Mouse (Mus musculus) embryonic facial prominence, embryonic 10.5 days (tissue): ENCODE data around the gene Foxa3. TPM values are rescaled to one million over a fixed set of nuclear protein-coding genes. Genes with fewer than 3 reads are reported as not detected.
"Not testable (repeated sequence)": the region's sequence is repeated elsewhere in the genome, so short reads cannot be mapped to it uniquely, and the experiment has no call there.

ENCODE experiments used
- DNase-seq: peaks from one replicate; pipeline ENCODE4 v3.0.0-alpha.2; 2017; ENCODE audit warnings: low spot score
- H3K27ac ChIP-seq: fragments of 300-500 bp; sonication (generic); replicated peaks from 2 replicates; pipeline ENCODE4 v1.5.1; 2016; ENCODE audit warnings: mild to moderate bottlenecking
- H3K27me3 ChIP-seq: fragments of 300-500 bp; sonication (generic); replicated peaks from 2 replicates; pipeline ENCODE4 v1.6.1; 2016; ENCODE audit warnings: low read depth, mild to moderate bottlenecking; ENCODE audit not compliant: poor library complexity, severe bottlenecking
- H3K36me3 ChIP-seq: fragments of 300-500 bp; sonication (generic); replicated peaks from 2 replicates; pipeline ENCODE4 v1.6.1; 2016; ENCODE audit warnings: mild to moderate bottlenecking, moderate library complexity
- H3K4me1 ChIP-seq: fragments of 300-500 bp; sonication (generic); 2 replicates; pipeline ENCODE4 v1.6.1; 2016
- H3K4me3 ChIP-seq: fragments of 300-500 bp; sonication (generic); 2 replicates; pipeline ENCODE4 v1.5.1; 2016; ENCODE audit warnings: mild to moderate bottlenecking, moderate library complexity
- H3K9me3 ChIP-seq: fragments of 300-500 bp; sonication (generic); 2 replicates; pipeline ENCODE4 v1.6.1; 2016; ENCODE audit warnings: mild to moderate bottlenecking
- WGBS: fragments of 180-500 bp; shearing (Covaris S2); methylation state at CpG from one replicate; pipeline ENCODE4 v1.1.7; 2016; 5-methylcytosine and 5-hydroxymethylcytosine counted together
- polyA plus RNA-seq: library from polyadenylated mRNA; unstranded; fragments of >200 nt; fragmentation: Nextera tagmentation; extraction: Ambion mirVana; gene quantifications from 2 replicates; pipeline ENCODE4 v1.2.1, GENCODE M21; 2016

Gene Foxa3
- polyA plus RNA-seq = not detected in 2 replicates

- Histone ChIP-seq H3K27me3 (peaks cover 41% of the 10 kb centered on the region), H3K27ac (peak within 1 kb of the TSS; percentile 92), H3K9me3 (no peaks in the 10 kb centered on the region), H3K36me3 (peaks cover under 1% of the 10 kb centered on the region), H3K4me1 (peaks cover 37% of the 10 kb centered on the region), H3K4me3 (peak within 1 kb of the TSS; percentile 97)
- WGBS = 4% methylated on average over 30 of the region's 30 CpGs
- DNase-seq = no peak
These were observed at the start of gene Foxa3 for GRCm38 (mm10) chr7:19023357-19023814. Gene Foxa3 (minus strand): TSS chr7:19023538.

- WGBS = 55% methylated on average over 3 of the region's 3 CpGs
- H3K9me3 ChIP-seq, H3K36me3 ChIP-seq, H3K27ac ChIP-seq, DNase-seq, H3K4me1 ChIP-seq, H3K4me3 ChIP-seq: not testable (repeated sequence)
- peaks cover 22% of the 10 kb centered on the region for H3K27me3 ChIP-seq
These were observed 47.7 kb upstream of the Foxa3 start for GRCm38 (mm10) chr7:19071024-19071423.

- no peak for DNase-seq
- H3K27me3 ChIP-seq = peaks cover 37% of the 10 kb centered on the region
- no peak overlapping the region for H3K27ac ChIP-seq
- H3K36me3 ChIP-seq = no peaks in the 10 kb centered on the region
- 54% methylated on average over 3 of the region's 3 CpGs for WGBS
- peaks cover 10% of the 10 kb centered on the region for H3K9me3 ChIP-seq
- H3K4me1 ChIP-seq = no peaks in the 10 kb centered on the region
- H3K4me3 ChIP-seq = no peak overlapping the region
These were observed 46.2 kb upstream of the Foxa3 start for GRCm38 (mm10) chr7:19069500-19069899.

- H3K27me3 ChIP-seq = peaks cover 43% of the 10 kb centered on the region
- WGBS = 7% methylated on average over 2 of the region's 2 CpGs
- no peaks in the 10 kb centered on the region for H3K4me1 ChIP-seq
- peak; percentile 75 for DNase-seq
- peaks cover 10% of the 10 kb centered on the region for H3K9me3 ChIP-seq
- H3K36me3 ChIP-seq = no peaks in the 10 kb centered on the region
- no peak overlapping the region for H3K27ac ChIP-seq
- H3K4me3 ChIP-seq = no peak overlapping the region
These were observed 45.4 kb upstream of the Foxa3 start for GRCm38 (mm10) chr7:19068707-19069106.

- no peak for DNase-seq
- no peak overlapping the region for H3K27ac ChIP-seq
- WGBS = 68% methylated on average over 14 of the region's 14 CpGs
These were observed 44.6 kb upstream of the Foxa3 start for GRCm38 (mm10) chr7:19067935-19068334.

GRCm38 (mm10) chr7:19067063-19067462 is 43.7 kb upstream of the Foxa3 start:
- 43% methylated on average over 14 of the region's 14 CpGs for WGBS
- no peaks in the 10 kb centered on the region for H3K36me3 ChIP-seq
- DNase-seq = no peak
- peaks cover 10% of the 10 kb centered on the region for H3K9me3 ChIP-seq
- H3K4me1 ChIP-seq = no peaks in the 10 kb centered on the region
- no peak overlapping the region for H3K4me3 ChIP-seq
- peaks cover 43% of the 10 kb centered on the region for H3K27me3 ChIP-seq
- no peak overlapping the region for H3K27ac ChIP-seq

More at GRCm38 (mm10) chr7:19067935-19068334, 44.6 kb upstream of the Foxa3 start:
- H3K4me3 ChIP-seq = no peak overlapping the region
- H3K36me3 ChIP-seq = no peaks in the 10 kb centered on the region
- H3K4me1 ChIP-seq = no peaks in the 10 kb centered on the region
- H3K9me3 ChIP-seq = peaks cover 10% of the 10 kb centered on the region
- H3K27me3 ChIP-seq = peaks cover 43% of the 10 kb centered on the region

- 52% methylated on average over 13 of the region's 13 CpGs for WGBS
- H3K4me3 ChIP-seq = peak overlapping the region; percentile 32; the same call in 1 of the 2 replicates
- no peak overlapping the region for H3K27ac ChIP-seq
- peaks cover 10% of the 10 kb centered on the region for H3K9me3 ChIP-seq
- DNase-seq = no peak
- H3K36me3 ChIP-seq = no peaks in the 10 kb centered on the region
- H3K4me1 ChIP-seq = no peaks in the 10 kb centered on the region
- peaks cover 43% of the 10 kb centered on the region for H3K27me3 ChIP-seq
These were observed 42.6 kb upstream of the Foxa3 start for GRCm38 (mm10) chr7:19065896-19066295.

GRCm38 (mm10) chr7:19057405-19057804 is 34.1 kb upstream of the Foxa3 start:
- no peak overlapping the region for H3K4me3 ChIP-seq
- H3K9me3 ChIP-seq = no peaks in the 10 kb centered on the region
- no peak for DNase-seq
- H3K27ac ChIP-seq = no peak overlapping the region
- peaks cover 44% of the 10 kb centered on the region for H3K36me3 ChIP-seq
- H3K27me3 ChIP-seq = no peaks in the 10 kb centered on the region
- peaks cover 13% of the 10 kb centered on the region for H3K4me1 ChIP-seq
- WGBS = 88% methylated on average over 10 of the region's 10 CpGs

- no peaks in the 10 kb centered on the region for H3K9me3 ChIP-seq
- H3K27ac ChIP-seq = no peak overlapping the region
- WGBS = 91% methylated on average over 8 of the region's 8 CpGs
- peaks cover 13% of the 10 kb centered on the region for H3K4me1 ChIP-seq
- no peak for DNase-seq
- H3K27me3 ChIP-seq = no peaks in the 10 kb centered on the region
- H3K36me3 ChIP-seq = peaks cover 67% of the 10 kb centered on the region
- no peak overlapping the region for H3K4me3 ChIP-seq
These were observed 31.8 kb upstream of the Foxa3 start for GRCm38 (mm10) chr7:19055108-19055507.

- H3K4me3 ChIP-seq = peak overlapping the region; percentile 44; the same call in 1 of the 2 replicates
- H3K27ac ChIP-seq = peak overlapping the region; percentile 8
- no peaks in the 10 kb centered on the region for H3K27me3 ChIP-seq
- DNase-seq = no peak
- peaks cover 71% of the 10 kb centered on the region for H3K36me3 ChIP-seq
- peaks cover 13% of the 10 kb centered on the region for H3K4me1 ChIP-seq
- H3K9me3 ChIP-seq = no peaks in the 10 kb centered on the region
- 68% methylated on average over 9 of the region's 9 CpGs for WGBS
These were observed 31.4 kb upstream of the Foxa3 start for GRCm38 (mm10) chr7:19054777-19055076.

GRCm38 (mm10) chr7:19054047-19054776 is 30.9 kb upstream of the Foxa3 start, which contains the start of gene Rsph6a:
Gene Rsph6a (plus strand): TSS chr7:19054690.
- no peaks in the 10 kb centered on the region for H3K9me3 ChIP-seq
- peaks cover 13% of the 10 kb centered on the region for H3K4me1 ChIP-seq
- no peaks in the 10 kb centered on the region for H3K27me3 ChIP-seq
- DNase-seq = peak; percentile 84
- H3K27ac ChIP-seq = peak within 1 kb of the TSS; percentile 8
- H3K4me3 ChIP-seq = peak within 1 kb of the TSS; percentile 44
- peaks cover 76% of the 10 kb centered on the region for H3K36me3 ChIP-seq
- 29% methylated on average over 33 of the region's 33 CpGs for WGBS

- Histone ChIP-seq H3K4me1 (peaks cover 13% of the 10 kb centered on the region), H3K9me3 (no peaks in the 10 kb centered on the region), H3K27me3 (no peaks in the 10 kb centered on the region), H3K4me3 (0 out of 2 replicates have a peak overlapping the region, but pooled peaks have one; percentile 44), H3K27ac (no peak overlapping the region), H3K36me3 (peaks cover 87% of the 10 kb centered on the region)
- no peak for DNase-seq
- WGBS = 89% methylated on average over 7 of the region's 7 CpGs
These were observed 29.8 kb upstream of the Foxa3 start for GRCm38 (mm10) chr7:19053136-19053532.
